Mouse (Mus musculus): ENCODE measurements around the gene Ankrd36. TPM values are rescaled to one million over a fixed set of nuclear protein-coding genes. Genes with fewer than 3 reads are reported as not detected.
A peak's percentile ranks its signal among the peaks of the same experiment; 100 is the strongest.

Gene Ankrd36
- total and polyA plus RNA-seq, 2 experiments from 2014 or later: 0.11 TPM; not detected in 1

DNA sequence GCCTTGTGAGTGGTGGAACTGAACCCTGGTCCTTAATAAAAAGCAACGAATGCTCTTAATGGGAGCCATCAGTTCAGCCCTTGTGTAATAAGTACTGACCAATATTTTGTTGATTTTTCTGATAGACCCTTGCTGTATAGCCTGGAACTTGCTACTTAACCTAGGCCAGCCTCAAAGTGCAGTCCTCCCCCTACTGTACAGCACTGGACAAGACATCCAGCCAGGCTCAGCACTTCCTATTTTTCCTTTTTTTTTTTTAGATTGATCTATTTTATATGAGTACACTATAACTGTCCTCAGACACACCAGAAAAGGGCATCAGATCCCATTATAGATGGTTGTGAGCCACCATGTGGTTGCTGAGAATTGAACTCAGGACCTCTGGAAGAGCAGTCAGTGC is 133.9 kb downstream of the Ankrd36 start:
- 94% methylated on average over 1 of the region's 1 CpGs for WGBS
- Histone ChIP-seq H3K9ac (replicated peaks; ENCODE audit: low read length, poor library complexity, severe bottlenecking) (no peak overlapping the region), H3K4me3 (ENCODE audit: low read depth, low read length) (no peak overlapping the region), H3K36me3 (ENCODE audit: insufficient read depth, low read length) (peaks cover 6% of the 10 kb centered on the region; the same call in 1 of the 2 replicates), H3K4me1 (ENCODE audit: insufficient read depth, low read length) (peaks cover 11% of the 10 kb centered on the region), H3K4me2 (ENCODE audit: low read depth, low read length, poor library complexity, severe bottlenecking) (no peak overlapping the region), H3K27ac (ENCODE audit: low read depth, low read length) (no peak overlapping the region), H3K9me3 (ENCODE audit: low read length) (no peaks in the 10 kb centered on the region), H3K27me3 (ENCODE audit: insufficient read depth, low read length) (no peaks in the 10 kb centered on the region)
- DNase-seq (ENCODE audit: low spot score): no peak
- ATAC-seq (ENCODE audit: low FRiP score): no peak
- TF ChIP-seq CTCF (IDR thresholded peaks at IDR 0.05): no peak

DNA sequence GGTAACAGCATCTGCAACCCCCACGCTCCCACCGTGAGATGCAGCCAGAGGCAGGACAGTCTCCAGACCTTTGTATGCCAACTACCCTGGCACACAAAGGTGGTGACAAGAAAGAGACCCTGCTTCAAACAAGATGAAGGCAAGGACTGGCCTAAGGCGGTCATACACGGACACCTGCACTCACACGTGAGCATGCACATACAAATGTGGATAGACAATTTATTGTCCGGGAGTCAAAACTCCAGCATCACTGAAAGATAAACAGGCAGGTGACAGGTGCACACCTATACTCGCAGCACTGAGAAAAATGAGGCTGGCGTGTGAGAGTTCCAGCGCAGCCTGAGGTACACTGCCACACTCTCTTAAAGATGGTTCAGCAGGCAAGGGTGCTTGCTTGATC is 136.5 kb downstream of the Ankrd36 start:
- Histone ChIP-seq H3K4me1 (ENCODE audit: insufficient read depth, low read length) (peaks cover 11% of the 10 kb centered on the region), H3K4me2 (ENCODE audit: low read depth, low read length, poor library complexity, severe bottlenecking) (peak overlapping the region; percentile 74), H3K4me3 (ENCODE audit: low read depth, low read length) (peak overlapping the region; percentile 99), H3K9me3 (ENCODE audit: low read length) (no peaks in the 10 kb centered on the region), H3K27ac (ENCODE audit: low read depth, low read length) (no peak overlapping the region), H3K36me3 (ENCODE audit: insufficient read depth, low read length) (peaks cover 6% of the 10 kb centered on the region; the same call in 1 of the 2 replicates), H3K27me3 (ENCODE audit: insufficient read depth, low read length) (no peaks in the 10 kb centered on the region), H3K9ac (replicated peaks; ENCODE audit: low read length, poor library complexity, severe bottlenecking) (peak overlapping the region; percentile 84; the same call in 1 of the 2 replicates)
- ATAC-seq (ENCODE audit: low FRiP score) (no peak), DNase-seq (ENCODE audit: low spot score) (no peak)
- WGBS: 92% methylated on average over 9 of the region's 9 CpGs
- no peak for TF ChIP-seq CTCF (IDR thresholded peaks at IDR 0.05)

DNA sequence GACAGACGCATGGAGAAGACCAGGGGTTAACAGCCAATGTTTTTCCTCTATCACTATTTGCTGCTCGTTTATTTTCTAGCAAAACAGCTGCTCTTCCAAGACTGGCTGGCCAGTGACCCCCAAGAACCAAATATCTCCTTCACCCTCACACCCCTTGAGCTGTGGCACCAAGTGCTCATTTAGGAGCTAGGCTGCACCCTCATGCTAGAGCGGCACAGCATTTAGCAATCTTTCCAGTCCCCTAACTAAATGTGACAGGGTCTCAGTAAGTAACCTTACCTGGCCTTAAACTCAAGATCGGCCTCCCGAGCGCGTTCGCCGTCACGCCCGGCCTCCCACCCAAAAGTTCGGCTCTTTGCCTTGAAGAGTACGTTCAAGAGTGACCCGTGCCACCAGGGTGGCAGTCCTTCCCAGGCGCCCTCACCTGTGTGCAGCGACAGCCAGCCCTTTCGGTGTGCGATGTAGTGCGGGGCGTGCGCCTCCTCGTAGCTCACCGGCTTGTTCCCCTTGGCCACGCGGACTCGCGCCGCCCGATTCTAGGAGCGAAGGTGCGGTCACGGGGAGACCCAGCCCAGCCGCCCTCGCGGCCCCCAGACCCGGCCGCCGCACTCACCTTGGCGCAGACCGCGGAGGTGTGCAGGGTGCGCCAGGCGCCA is 137.5 kb downstream of the Ankrd36 start:
- DNase-seq (ENCODE audit: low spot score): peak; percentile 7
- WGBS: under 1% methylated on average over 42 of the region's 43 CpGs

DNA sequence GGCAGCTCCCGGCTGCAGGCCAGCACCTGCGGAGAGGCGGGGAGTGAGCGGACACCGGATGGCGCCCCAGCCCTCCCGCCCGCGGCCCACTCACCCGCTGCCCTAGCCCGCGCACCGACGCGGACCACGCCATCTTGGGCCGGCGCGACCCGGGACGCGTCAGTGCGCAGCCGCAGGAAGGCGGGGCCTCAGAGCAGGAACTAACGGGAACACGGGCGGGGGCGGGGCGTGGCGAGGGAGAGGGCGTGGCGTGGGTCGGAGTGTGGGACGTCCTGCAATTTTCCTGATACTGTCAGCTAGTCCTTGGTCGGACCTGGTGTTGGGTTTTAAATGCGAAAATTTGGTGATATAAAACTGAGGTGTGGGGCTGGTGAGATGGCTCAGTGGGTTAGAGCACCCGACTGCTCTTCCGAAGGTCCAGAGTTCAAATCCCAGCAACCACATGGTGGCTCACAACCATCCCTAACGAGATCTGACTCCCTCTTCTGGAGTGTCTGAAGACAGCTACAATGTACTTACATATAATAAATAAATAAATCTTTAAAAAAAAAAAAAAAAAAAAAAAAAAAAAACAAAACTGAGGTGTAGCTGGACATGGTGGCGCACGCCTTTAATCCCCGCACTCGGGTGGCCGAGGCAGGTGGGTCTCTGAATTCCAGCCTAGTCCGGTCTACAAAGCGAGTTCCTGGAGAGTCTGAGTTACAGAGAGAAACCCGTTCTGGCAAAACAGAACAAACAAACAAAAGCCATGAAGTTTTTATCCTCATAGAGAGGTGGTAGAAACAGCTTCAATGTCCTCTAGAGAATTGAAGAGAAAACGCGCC is 138.3 kb downstream of the Ankrd36 start:
- 24% methylated on average over 37 of the region's 50 CpGs for WGBS

More for the DNA sequence above, 137.5 kb downstream of the Ankrd36 start:
- peak overlapping the region; percentile 99 for H3K4me3 ChIP-seq (ENCODE audit: low read depth, low read length)
- peak overlapping the region; percentile 74 for H3K4me2 ChIP-seq (ENCODE audit: low read depth, low read length, poor library complexity, severe bottlenecking)
- H3K36me3 ChIP-seq (ENCODE audit: insufficient read depth, low read length): peaks cover 6% of the 10 kb centered on the region; the same call in 1 of the 2 replicates
- peaks cover 11% of the 10 kb centered on the region for H3K4me1 ChIP-seq (ENCODE audit: insufficient read depth, low read length)
- no peak for TF ChIP-seq CTCF (IDR thresholded peaks at IDR 0.05)
- H3K9me3 ChIP-seq (ENCODE audit: low read length): no peaks in the 10 kb centered on the region
- H3K27me3 ChIP-seq (ENCODE audit: insufficient read depth, low read length): no peaks in the 10 kb centered on the region
- H3K27ac ChIP-seq (ENCODE audit: low read depth, low read length): peak overlapping the region; percentile 85
- H3K9ac ChIP-seq (replicated peaks; ENCODE audit: low read length, poor library complexity, severe bottlenecking): peak overlapping the region; percentile 84
- ATAC-seq (ENCODE audit: low FRiP score): peak; percentile 64

GRCm38 (mm10) chr11:5715179-5715578 is 145.7 kb downstream of the Ankrd36 start:
- DNase-seq (ENCODE audit: low spot score) (no peak), ATAC-seq (ENCODE audit: low FRiP score) (no peak)
- no peak overlapping the region for H3K27ac ChIP-seq (ENCODE audit: low read depth, low read length)
- no peak overlapping the region for H3K4me2 ChIP-seq (ENCODE audit: low read depth, low read length, poor library complexity, severe bottlenecking)
- no peaks in the 10 kb centered on the region for H3K27me3 ChIP-seq (ENCODE audit: insufficient read depth, low read length)
- no peak overlapping the region for H3K9ac ChIP-seq (replicated peaks; ENCODE audit: low read length, poor library complexity, severe bottlenecking)
- peaks cover 40% of the 10 kb centered on the region for H3K36me3 ChIP-seq (ENCODE audit: insufficient read depth, low read length)
- no peak overlapping the region for H3K4me3 ChIP-seq (ENCODE audit: low read depth, low read length)
- TF ChIP-seq CTCF (IDR thresholded peaks at IDR 0.05): no peak
- WGBS: 92% methylated on average over 9 of the region's 9 CpGs
- H3K9me3 ChIP-seq (ENCODE audit: low read length): no peaks in the 10 kb centered on the region
- H3K4me1 ChIP-seq (ENCODE audit: insufficient read depth, low read length): no peaks in the 10 kb centered on the region

More for the DNA sequence above, 138.3 kb downstream of the Ankrd36 start:
- peak overlapping the region; percentile 99 for H3K4me3 ChIP-seq (ENCODE audit: low read depth, low read length)
- peak overlapping the region; percentile 84 for H3K9ac ChIP-seq (replicated peaks; ENCODE audit: low read length, poor library complexity, severe bottlenecking)
- peaks cover 6% of the 10 kb centered on the region; the same call in 1 of the 2 replicates for H3K36me3 ChIP-seq (ENCODE audit: insufficient read depth, low read length)
- peaks cover 11% of the 10 kb centered on the region for H3K4me1 ChIP-seq (ENCODE audit: insufficient read depth, low read length)
- peak; percentile 91 for DNase-seq (ENCODE audit: low spot score)
- H3K27me3 ChIP-seq (ENCODE audit: insufficient read depth, low read length): no peaks in the 10 kb centered on the region
- no peaks in the 10 kb centered on the region for H3K9me3 ChIP-seq (ENCODE audit: low read length)
- H3K27ac ChIP-seq (ENCODE audit: low read depth, low read length): peak overlapping the region; percentile 85
- H3K4me2 ChIP-seq (ENCODE audit: low read depth, low read length, poor library complexity, severe bottlenecking): peak overlapping the region; percentile 74
- TF ChIP-seq CTCF (IDR thresholded peaks at IDR 0.05): no peak
- peak; percentile 94 for ATAC-seq (ENCODE audit: low FRiP score)
